Mouse (Mus musculus) ES-E14 (cell line): ENCODE measurements around the gene Myo16. TPM values are rescaled to one million over a fixed set of nuclear protein-coding genes. Genes with fewer than 3 reads are reported as not detected.

ENCODE experiments used
- DNase-seq: peaks from one replicate; pipeline ENCODE4 v3.0.0-alpha.2; 2013; ENCODE audit warnings: low read depth, low spot score
- H3K27ac ChIP-seq: 2 replicates; pipeline ENCODE4 v1.5.1; 2012; ENCODE audit warnings: low read depth, mild to moderate bottlenecking, low read length, moderate library complexity, mixed read lengths; ENCODE audit not compliant: poor library complexity, insufficient read depth, severe bottlenecking
- H3K36me3 ChIP-seq: 2 replicates; pipeline ENCODE4 v1.6.1; 2012; ENCODE audit warnings: mild to moderate bottlenecking, low read length, moderate library complexity, mixed read lengths; ENCODE audit not compliant: control insufficient read depth, poor library complexity, insufficient read depth, severe bottlenecking
- H3K4me1 ChIP-seq, 2 experiments: fragments of 150-350 bp in 1 of 2; sonication (generic) in 1 of 2; 2 replicates each; pipeline ENCODE4 v1.6.1; 2012; ENCODE audit warnings: low read length in 2 of 2, mild to moderate bottlenecking in 1 of 2, mixed read lengths in 1 of 2; ENCODE audit not compliant: control insufficient read depth in 2 of 2, insufficient read depth in 2 of 2, poor library complexity in 1 of 2
- H3K4me3 ChIP-seq, 2 experiments: fragments of 150-350 bp in 1 of 2; sonication (generic) in 1 of 2; 2 replicates each; pipeline ENCODE4 v1.5.1; 2012; ENCODE audit warnings: low read length in 2 of 2, low read depth in 1 of 2, mild to moderate bottlenecking in 1 of 2, mixed read lengths in 1 of 2; ENCODE audit not compliant: insufficient read depth in 1 of 2, poor library complexity in 1 of 2, severe bottlenecking in 1 of 2
- H3K9ac ChIP-seq: 2 replicates; pipeline ENCODE4 v1.6.1; 2012; ENCODE audit warnings: low read depth, mild to moderate bottlenecking, low read length, mixed read lengths; ENCODE audit not compliant: poor library complexity, insufficient read depth, severe bottlenecking
- H3K9me3 ChIP-seq: fragments of 150-350 bp; sonication (generic); 2 replicates; pipeline ENCODE4 v1.6.1; 2012; ENCODE audit warnings: low read depth, mild to moderate bottlenecking, low read length; ENCODE audit not compliant: control insufficient read depth, insufficient read depth
- CHD2 ChIP-seq: IDR thresholded peaks from 2 replicates; pipeline ENCODE4 v1.6.1; 2014; ENCODE audit warnings: mild to moderate bottlenecking, low read depth, low read length, inconsistent platforms
- HCFC1 ChIP-seq: IDR thresholded peaks from 2 replicates; pipeline ENCODE4 v1.6.1; 2012; ENCODE audit warnings: low read length, inconsistent platforms, borderline replicate concordance; ENCODE audit not compliant: insufficient read depth
- MAFK ChIP-seq: IDR thresholded peaks from 2 replicates; pipeline ENCODE4 v1.6.1; 2014; ENCODE audit warnings: mild to moderate bottlenecking, low read depth, low read length, inconsistent platforms; ENCODE audit not compliant: insufficient read depth
- ZC3H11A ChIP-seq: IDR thresholded peaks from 2 replicates; pipeline ENCODE4 v1.6.1; 2012; ENCODE audit warnings: low read depth, mild to moderate bottlenecking, inconsistent platforms, low read length, borderline replicate concordance
- ZNF384 ChIP-seq: IDR thresholded peaks from 2 replicates; pipeline ENCODE4 v1.6.1; 2012; ENCODE audit warnings: low read depth, low read length, inconsistent platforms
- in situ Hi-C, 2 experiments: fragments of 600-800 bp; cut with MboI; formaldehyde crosslinking; loops; one replicate each; pipeline ENCODE4 v1.15.1; 2025; ENCODE audit warnings: low sequenced_read_pairs in 2 of 2, inconsistent platforms in 1 of 2; ENCODE audit not compliant: unreplicated experiment in 2 of 2
- total RNA-seq: library from RNA; depleted of rRNA; stranded (reverse); fragments of 300-350 nt; gene quantifications from 2 replicates; pipeline ENCODE4 v1.2.3, GENCODE M21; 2012

Myo16 gene
- total RNA-seq, 1 experiment = 0.09 TPM

DNA sequence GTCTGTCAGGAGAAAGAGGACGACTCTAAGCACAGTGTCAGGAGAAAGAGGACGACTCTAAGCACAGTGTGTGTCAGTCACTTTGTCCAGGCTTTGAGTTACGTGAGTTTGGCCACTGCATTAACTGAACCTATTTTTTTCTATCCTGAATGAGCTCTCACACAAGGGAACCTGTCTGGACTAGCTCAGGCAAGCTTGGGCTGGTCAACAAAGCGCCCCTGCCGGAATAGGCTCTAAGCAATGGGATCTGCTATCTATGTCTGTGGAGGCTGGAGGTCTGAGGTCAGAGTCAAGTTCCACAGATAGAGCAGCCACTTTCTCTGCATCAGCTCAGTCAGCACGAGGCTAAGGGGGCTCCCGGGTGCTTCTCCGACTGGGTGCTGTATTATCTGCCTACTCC, 46.3 kb downstream of the Myo16 start:
- TF ChIP-seq ZNF384 (no peak), MAFK (no peak)
- H3K36me3 ChIP-seq = no peaks in the 10 kb centered on the region
- no peak overlapping the region for H3K27ac ChIP-seq
- peaks cover 0 to 3% of the 10 kb centered on the region in 2 experiments; a peak in 1 of 4 replicates for H3K4me1 ChIP-seq
- no peaks in the 10 kb centered on the region for H3K9me3 ChIP-seq
- in situ Hi-C loops = no loop called here
- H3K9ac ChIP-seq = no peak overlapping the region
- no peak for DNase-seq
- H3K4me3 ChIP-seq = no peak overlapping the region

- in situ Hi-C loops = no loop called here
- no peaks in the 10 kb centered on the region for H3K36me3 ChIP-seq
- no peaks in the 10 kb centered on the region for H3K9me3 ChIP-seq
- H3K9ac ChIP-seq = no peak overlapping the region
- no peaks in the 10 kb centered on the region for H3K4me1 ChIP-seq
- no peak overlapping the region for H3K27ac ChIP-seq
- no peak for TF ChIP-seq ZNF384
- TF ChIP-seq ZC3H11A = no peak
- TF ChIP-seq CHD2 = no peak
- TF ChIP-seq MAFK = no peak
- TF ChIP-seq HCFC1 = no peak
- DNase-seq = no peak
- H3K4me3 ChIP-seq = no peak overlapping the region
These were observed 61.3 kb downstream of the Myo16 start for GRCm38 (mm10) chr8:10215023-10215422.

- in situ Hi-C loops = no loop called here
These were observed 66.1 kb downstream of the Myo16 start for GRCm38 (mm10) chr8:10219761-10220276.

GRCm38 (mm10) chr8:10222770-10223169, 69.1 kb downstream of the Myo16 start:
- no peaks in the 10 kb centered on the region for H3K36me3 ChIP-seq
- no peak for DNase-seq
- H3K4me1 ChIP-seq = no peaks in the 10 kb centered on the region
- H3K27ac ChIP-seq = no peak overlapping the region
- H3K9me3 ChIP-seq = no peaks in the 10 kb centered on the region
- H3K4me3 ChIP-seq = no peak overlapping the region
- TF ChIP-seq ZNF384 (no peak), HCFC1 (no peak), MAFK (no peak), CHD2 (no peak), ZC3H11A (no peak)
- no peak overlapping the region for H3K9ac ChIP-seq
- in situ Hi-C loops = no loop called here

More at GRCm38 (mm10) chr8:10219761-10220276, 66.1 kb downstream of the Myo16 start:
- Histone ChIP-seq H3K36me3 (no peaks in the 10 kb centered on the region), H3K9ac (no peak overlapping the region), H3K9me3 (no peaks in the 10 kb centered on the region), H3K27ac (no peak overlapping the region), H3K4me3 (no peak overlapping the region), H3K4me1 (no peaks in the 10 kb centered on the region)
- no peak for DNase-seq
- no peak for TF ChIP-seq MAFK
- no peak for TF ChIP-seq ZNF384
- TF ChIP-seq CHD2 = no peak
- TF ChIP-seq HCFC1 = no peak
- TF ChIP-seq ZC3H11A = no peak

DNA sequence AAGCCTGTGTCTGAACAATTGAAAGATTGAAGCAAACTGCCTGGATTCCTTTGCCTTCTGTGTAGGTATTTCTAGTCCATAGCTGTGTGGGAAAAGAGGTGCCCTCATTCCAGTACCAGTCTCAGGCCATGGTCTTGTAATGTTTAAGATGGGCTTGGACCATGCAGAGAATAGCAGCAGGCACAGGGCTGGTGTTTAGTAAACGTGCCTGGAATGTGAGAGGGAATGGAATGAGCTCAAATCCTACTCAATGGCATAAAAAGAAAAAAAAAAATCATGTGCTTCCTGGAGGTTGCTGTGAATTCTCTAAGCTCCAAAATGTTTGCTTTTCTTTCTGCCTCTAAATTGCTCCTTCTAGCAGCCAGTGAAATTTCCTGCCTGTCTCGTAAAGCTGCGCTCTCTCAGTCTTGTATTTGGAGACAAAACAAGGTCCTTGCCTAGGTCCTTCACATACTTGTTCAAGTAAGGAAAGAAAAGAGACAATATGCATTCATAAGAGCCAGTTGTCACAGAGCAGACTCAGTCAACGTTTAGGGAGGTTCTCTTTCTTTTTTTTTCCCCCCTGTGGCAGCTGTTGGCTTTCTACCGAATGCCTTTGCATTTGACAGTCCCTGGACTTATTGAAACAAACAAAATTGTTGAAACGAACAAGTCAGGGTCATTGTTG, 70.0 kb downstream of the Myo16 start:
- H3K36me3 ChIP-seq = no peaks in the 10 kb centered on the region
- H3K27ac ChIP-seq = no peak overlapping the region
- in situ Hi-C loops = no loop called here
- H3K9ac ChIP-seq = no peak overlapping the region
- TF ChIP-seq CHD2 (no peak), HCFC1 (no peak), ZNF384 (no peak), ZC3H11A (no peak), MAFK (no peak)
- H3K4me1 ChIP-seq = no peaks in the 10 kb centered on the region
- no peak overlapping the region for H3K4me3 ChIP-seq
- DNase-seq = no peak
- no peaks in the 10 kb centered on the region for H3K9me3 ChIP-seq
